8 mouse cellular contexts compared by ENCODE assay signal in the genomic region with DNA sequence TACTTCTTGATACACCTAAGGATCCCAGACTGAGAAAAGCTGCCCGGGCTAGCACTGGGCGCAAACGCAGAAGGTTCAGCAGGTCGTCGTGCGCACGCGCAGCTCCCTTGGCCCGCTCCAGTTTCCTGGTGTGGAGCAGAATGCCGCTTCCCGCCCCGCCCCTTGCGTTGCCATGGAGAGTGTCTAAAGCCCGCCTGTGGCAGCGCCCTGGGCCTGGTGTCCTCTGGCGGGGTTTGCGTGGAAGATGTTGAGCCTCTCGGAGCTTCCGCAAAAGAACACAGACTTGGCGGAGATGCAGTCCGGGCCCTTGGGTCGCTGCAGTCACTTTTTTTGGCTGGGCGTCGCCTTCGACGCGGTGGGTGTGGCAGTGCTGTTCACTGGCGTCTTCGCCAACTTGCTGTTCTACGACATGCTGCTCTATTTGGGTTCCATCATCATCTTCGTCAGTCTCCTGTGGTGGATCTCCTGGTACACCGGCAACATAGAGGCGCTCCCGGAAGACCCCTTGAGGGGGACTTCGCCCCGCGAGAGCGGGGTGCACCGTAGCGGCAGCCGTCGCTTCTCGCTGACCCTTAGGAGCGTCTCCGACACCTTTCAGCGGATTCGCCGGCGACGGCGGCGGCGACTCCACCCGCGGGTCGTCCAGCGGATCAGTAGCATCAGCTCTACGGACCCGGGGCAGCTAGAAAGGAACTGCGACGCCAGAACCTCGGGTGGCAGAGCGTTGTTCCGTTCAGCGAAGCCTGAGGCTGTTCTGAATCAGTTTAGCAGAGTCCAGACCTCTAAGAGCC. TPM values are rescaled to one million over a fixed set of nuclear protein-coding genes. Genes with fewer than 3 reads are reported as not detected.
DNase-seq lines count a peak whose midpoint lies in the region; ATAC-seq lines count a peak whose summit lies in the region.

No protein-coding gene starts in this region.

- H3K4me3 ChIP-seq in hindbrain, embryonic 16.5 days (ENCODE audit: low read length): peak overlapping the region; percentile 65

- H3K9me3 ChIP-seq in hindbrain, embryonic 16.5 days (ENCODE audit: control insufficient read depth, low read length): no peaks in the 10 kb centered on the region

- peak; percentile 99 for ATAC-seq in hindbrain, embryonic 16.5 days

- H3K27me3 ChIP-seq in hindbrain, embryonic 16.5 days (replicated peaks; ENCODE audit: control insufficient read depth, insufficient read depth, low read length): no peaks in the 10 kb centered on the region

- H3K4me2 ChIP-seq in hindbrain, embryonic 16.5 days (ENCODE audit: low read length): peak overlapping the region; percentile 90

- peak overlapping the region; percentile 2; the same call in 1 of the 2 replicates for H3K27ac ChIP-seq in hindbrain, embryonic 16.5 days (ENCODE audit: low read depth, low read length)

- peak overlapping the region; percentile 74 for H3K9ac ChIP-seq in hindbrain, embryonic 16.5 days (ENCODE audit: low read depth, low read length)

- H3K4me1 ChIP-seq in hindbrain, embryonic 16.5 days (ENCODE audit: control insufficient read depth, insufficient read depth, low read depth, low read length): peaks cover 6% of the 10 kb centered on the region

- peak; percentile 90 for DNase-seq in WW6 (ENCODE audit: low read depth, low spot score)
- peak; percentile 78 to 93 for DNase-seq in cerebellum, postnatal 4 days (ENCODE audit: low spot score in 2 of 2)
- DNase-seq in gastrocnemius, adult 18-20 months (ENCODE audit: low spot score): peak; percentile 95
- DNase-seq in left cerebral cortex, adult 11 months (ENCODE audit: low spot score): peak; percentile 87
- DNase-seq in lung, postnatal 36 days: peak; percentile 98
- DNase-seq in retina, embryonic 14.5 days (ENCODE audit: low spot score): peak; percentile 98
- DNase-seq in thymus, postnatal 36 days: peak; percentile 92

- under 1% methylated on average over 65 of the region's 65 CpGs for WGBS in hindbrain, embryonic 16.5 days

- no peaks in the 10 kb centered on the region for H3K36me3 ChIP-seq in hindbrain, embryonic 16.5 days (ENCODE audit: control insufficient read depth, insufficient read depth, low read length)

RNA-seq across cellular contexts. Expression of a gene that starts 23.8 kb away (rescaled TPM):
- total RNA-seq in gastrocnemius, adult 18-20 months (2021): not detected
- polyA plus RNA-seq in hindbrain, embryonic 16.5 days (2015; fragmentation: Nextera tagmentation; extraction: Ambion mirVana): 0.51 TPM in 1 of 2 replicates, not detected in the other

RNA-seq across cellular contexts. Expression of a gene that starts 25.9 kb away (rescaled TPM):
- total RNA-seq in gastrocnemius, adult 18-20 months (2021): 10 to 100 TPM; 33.3 to 36.5 TPM
- polyA plus RNA-seq in hindbrain, embryonic 16.5 days (2015; fragmentation: Nextera tagmentation; extraction: Ambion mirVana): 76.6 and 88.3 TPM in 2 replicates

Comparison
In these comparisons a context has a peak if more than half of its experiments do, and no peak if none do; other contexts are left out.
1. Peak in every context shown above with its lines: DNase-seq, ATAC-seq, H3K4me3 ChIP-seq and H3K27ac ChIP-seq.